Mouse (Mus musculus): ENCODE results near the gene Fgd2. TPM values are rescaled to one million over a fixed set of nuclear protein-coding genes. Genes with fewer than 3 reads are reported as not detected.
A peak's percentile ranks its signal among the peaks of the same experiment; 100 is the strongest.
"Not testable (repeated sequence)": the region's sequence is repeated elsewhere in the genome, so short reads cannot be mapped to it uniquely, and the experiment has no call there.

Gene Fgd2
- polyA plus RNA-seq, 1 experiment from 2014 or later, result 3.2 TPM

DNA sequence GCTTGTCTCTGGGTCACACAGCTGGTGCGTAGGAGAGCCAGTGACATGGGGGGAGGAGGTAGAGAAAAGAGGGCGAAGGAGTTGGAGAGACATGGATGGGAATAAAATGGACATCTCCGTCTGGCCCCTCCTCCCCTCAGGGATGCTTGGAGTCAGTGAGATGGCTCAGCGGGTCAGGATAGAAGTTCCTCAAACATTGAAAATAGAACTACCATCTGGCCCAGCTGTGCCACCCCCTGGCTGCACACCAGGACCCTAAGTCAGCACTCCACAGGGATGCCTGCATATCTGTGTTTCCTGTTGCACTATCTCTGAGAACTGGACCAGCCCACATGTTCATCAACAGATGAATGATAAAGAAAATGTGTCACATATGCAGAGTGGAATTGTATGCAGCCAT lies 19.5 kb downstream of the Fgd2 start:
- H3K4me2 ChIP-seq (replicated peaks), result no peak overlapping the region
- 0 out of 2 replicates have a peak, but pooled peaks cover 5% of the 10 kb centered on the region for H3K27me3 ChIP-seq
- no peak overlapping the region for H3K9ac ChIP-seq (replicated peaks)
- H3K36me3 ChIP-seq, result no peaks in the 10 kb centered on the region
- H3K27ac ChIP-seq, result no peak overlapping the region
- no peaks in the 10 kb centered on the region for H3K9me3 ChIP-seq
- H3K4me1 ChIP-seq (replicated peaks), result no peaks in the 10 kb centered on the region
- 70% methylated on average over 4 of the region's 4 CpGs for WGBS
- no peak for ATAC-seq
- no peak overlapping the region for H3K4me3 ChIP-seq (replicated peaks)

DNA sequence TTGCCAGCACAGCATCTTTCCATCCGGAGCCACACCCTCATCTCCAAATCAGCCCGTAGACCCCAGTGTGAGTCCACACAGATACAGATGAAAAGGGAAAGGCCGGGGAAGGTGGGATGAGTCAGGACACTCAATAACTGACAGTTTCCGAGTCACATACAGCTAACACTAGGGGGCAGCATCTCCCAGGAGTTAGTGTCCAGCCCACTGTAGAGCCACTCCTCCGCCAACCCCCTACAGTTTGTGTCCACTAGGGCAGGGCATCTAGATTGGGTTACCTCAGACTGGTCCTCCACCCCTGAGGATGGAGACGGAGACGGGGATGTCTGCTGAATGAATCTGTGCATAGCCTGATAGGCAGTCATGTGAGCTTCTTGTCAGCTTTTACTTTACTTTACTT lies 20.8 kb downstream of the Fgd2 start:
- no peak overlapping the region for H3K9ac ChIP-seq (replicated peaks)
- H3K27ac ChIP-seq, result no peak overlapping the region
- H3K27me3 ChIP-seq, result 0 out of 2 replicates have a peak, but pooled peaks cover 5% of the 10 kb centered on the region
- ATAC-seq, result peak; percentile 65
- no peaks in the 10 kb centered on the region for H3K36me3 ChIP-seq
- no peak overlapping the region for H3K4me3 ChIP-seq (replicated peaks)
- WGBS, result 32% methylated on average over 7 of the region's 7 CpGs
- no peaks in the 10 kb centered on the region for H3K4me1 ChIP-seq (replicated peaks)
- H3K9me3 ChIP-seq, result no peaks in the 10 kb centered on the region
- H3K4me2 ChIP-seq (replicated peaks), result no peak overlapping the region

DNA sequence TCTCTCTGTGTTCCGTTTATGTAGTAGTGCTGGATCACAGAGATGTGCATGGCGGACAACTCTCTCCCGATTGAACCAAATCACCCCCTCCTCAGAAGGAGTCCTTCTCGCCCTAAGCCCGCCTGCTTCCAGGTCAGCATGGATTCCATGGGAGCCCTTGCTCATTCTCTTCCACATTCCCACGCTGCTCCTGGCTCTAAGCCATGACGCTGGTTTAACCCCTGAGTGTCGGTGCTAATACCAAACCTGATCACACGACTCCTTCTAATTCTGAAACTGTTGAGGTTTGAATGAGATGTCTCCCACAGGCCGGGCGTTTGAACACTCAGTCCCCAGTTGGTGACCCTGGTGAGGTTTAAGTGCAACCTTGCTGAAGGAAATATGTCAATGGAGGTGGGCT lies 21.7 kb downstream of the Fgd2 start:
- Histone ChIP-seq H3K9me3 (no peaks in the 10 kb centered on the region), H3K9ac (replicated peaks) (no peak overlapping the region), H3K36me3 (no peaks in the 10 kb centered on the region), H3K4me2 (replicated peaks) (no peak overlapping the region), H3K4me3 (replicated peaks) (no peak overlapping the region), H3K27me3 (0 out of 2 replicates have a peak, but pooled peaks cover 5% of the 10 kb centered on the region), H3K27ac (no peak overlapping the region), H3K4me1 (replicated peaks) (no peaks in the 10 kb centered on the region)
- 50% methylated on average over 11 of the region's 11 CpGs for WGBS
- ATAC-seq, result no peak

DNA sequence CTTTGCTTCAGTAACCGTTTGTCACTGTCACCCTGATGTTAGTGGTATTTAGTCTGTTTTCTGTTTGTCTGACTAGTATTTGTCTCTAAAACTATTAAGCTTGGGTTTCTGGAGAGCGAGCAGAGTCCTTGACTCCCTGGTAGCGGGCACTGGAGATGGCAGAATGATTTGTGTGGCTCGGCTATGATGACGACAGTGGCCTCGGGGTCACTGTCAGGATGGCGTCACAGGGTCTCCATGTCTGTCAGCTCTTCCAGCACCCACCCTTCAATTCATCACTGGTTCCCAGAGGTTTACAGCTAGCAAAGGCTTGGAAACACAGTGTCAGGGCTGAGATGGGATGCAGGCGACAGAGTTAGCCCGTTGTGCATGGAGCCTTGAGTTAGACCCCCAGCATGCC lies 23.2 kb downstream of the Fgd2 start:
- Histone ChIP-seq H3K9ac (replicated peaks) (no peak overlapping the region), H3K4me1 (replicated peaks) (no peaks in the 10 kb centered on the region), H3K27ac (no peak overlapping the region), H3K27me3 (0 out of 2 replicates have a peak, but pooled peaks cover 5% of the 10 kb centered on the region), H3K36me3 (no peaks in the 10 kb centered on the region), H3K4me2 (replicated peaks) (no peak overlapping the region), H3K4me3 (replicated peaks) (no peak overlapping the region), H3K9me3 (no peaks in the 10 kb centered on the region)
- no peak for ATAC-seq
- 84% methylated on average over 9 of the region's 9 CpGs for WGBS

DNA sequence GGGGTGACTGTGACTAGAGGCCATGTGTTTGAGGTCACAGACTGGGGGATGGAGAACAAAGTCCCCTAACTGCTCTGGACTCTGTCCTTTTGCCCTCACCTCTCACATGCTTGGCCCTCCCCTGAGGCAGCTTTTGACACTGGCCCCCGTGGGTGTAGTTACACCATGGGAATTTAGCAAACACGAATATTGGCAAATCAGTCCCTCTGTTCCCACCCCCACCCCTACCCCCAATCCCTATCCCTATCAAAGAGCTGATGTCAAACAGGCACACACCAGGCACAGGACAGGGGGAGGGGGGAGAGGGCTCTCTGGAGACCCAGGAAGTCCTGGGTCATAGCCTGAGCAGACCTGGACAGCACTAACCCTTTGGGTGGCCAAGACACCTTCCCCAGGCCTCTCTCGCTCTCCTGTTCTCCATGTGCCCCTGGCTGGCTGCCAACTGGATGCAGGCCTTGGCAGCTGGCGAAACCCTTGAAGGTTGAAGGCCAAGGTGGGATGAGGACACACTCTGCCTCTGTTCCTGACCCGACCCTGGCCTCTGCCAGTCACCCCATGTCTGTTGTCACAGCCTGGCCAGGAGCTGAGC lies 24.2 kb downstream of the Fgd2 start:
- Histone ChIP-seq H3K36me3 (no peaks in the 10 kb centered on the region), H3K9ac (replicated peaks) (no peak overlapping the region), H3K4me1 (replicated peaks) (no peaks in the 10 kb centered on the region), H3K4me2 (replicated peaks) (no peak overlapping the region), H3K27ac (no peak overlapping the region), H3K4me3 (replicated peaks) (no peak overlapping the region), H3K9me3 (no peaks in the 10 kb centered on the region), H3K27me3 (0 out of 2 replicates have a peak, but pooled peaks cover 5% of the 10 kb centered on the region)
- ATAC-seq, result no peak
- 59% methylated on average over 5 of the region's 5 CpGs for WGBS

- H3K9me3 ChIP-seq, result no peaks in the 10 kb centered on the region
- no peak overlapping the region for H3K27ac ChIP-seq
- 0 out of 2 replicates have a peak, but pooled peaks cover 5% of the 10 kb centered on the region for H3K27me3 ChIP-seq
- 30% methylated on average over 6 of the region's 6 CpGs for WGBS
- H3K36me3 ChIP-seq, result no peaks in the 10 kb centered on the region
- no peak overlapping the region for H3K4me3 ChIP-seq (replicated peaks)
- H3K4me1 ChIP-seq (replicated peaks), result no peaks in the 10 kb centered on the region
- H3K4me2 ChIP-seq (replicated peaks), result no peak overlapping the region
- no peak for ATAC-seq
- H3K9ac ChIP-seq (replicated peaks), result no peak overlapping the region
Observed at GRCm38 (mm10) chr17:29385746-29386145, 25.0 kb downstream of the Fgd2 start.

DNA sequence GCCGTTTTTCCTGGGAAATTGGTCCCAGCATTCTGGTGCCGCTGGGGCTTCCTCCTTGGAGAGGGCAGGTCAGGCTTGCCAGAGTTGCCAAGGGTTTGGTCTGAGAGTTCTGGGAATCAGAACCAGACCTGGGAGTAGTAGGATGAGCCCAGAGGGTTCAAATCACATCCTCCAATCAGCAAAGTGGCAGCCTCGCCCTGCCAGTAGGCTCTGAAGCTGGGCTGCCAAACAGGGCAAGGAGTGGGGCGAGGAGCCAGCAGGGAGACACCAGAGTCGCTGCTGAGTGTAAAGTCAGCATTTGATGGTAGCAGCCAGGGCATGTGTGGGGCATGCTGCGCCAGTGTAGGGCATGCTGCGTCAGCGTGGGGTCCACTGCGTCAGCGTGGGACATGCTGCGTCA lies 28.3 kb downstream of the Fgd2 start:
- no peaks in the 10 kb centered on the region for H3K4me1 ChIP-seq (replicated peaks)
- no peaks in the 10 kb centered on the region for H3K27me3 ChIP-seq
- no peak overlapping the region for H3K4me3 ChIP-seq (replicated peaks)
- no peak overlapping the region for H3K9ac ChIP-seq (replicated peaks)
- no peak for ATAC-seq
- H3K27ac ChIP-seq, result no peak overlapping the region
- H3K4me2 ChIP-seq (replicated peaks), result no peak overlapping the region
- no peaks in the 10 kb centered on the region for H3K9me3 ChIP-seq
- H3K36me3 ChIP-seq, result no peaks in the 10 kb centered on the region
- WGBS, result 85% methylated on average over 11 of the region's 11 CpGs

DNA sequence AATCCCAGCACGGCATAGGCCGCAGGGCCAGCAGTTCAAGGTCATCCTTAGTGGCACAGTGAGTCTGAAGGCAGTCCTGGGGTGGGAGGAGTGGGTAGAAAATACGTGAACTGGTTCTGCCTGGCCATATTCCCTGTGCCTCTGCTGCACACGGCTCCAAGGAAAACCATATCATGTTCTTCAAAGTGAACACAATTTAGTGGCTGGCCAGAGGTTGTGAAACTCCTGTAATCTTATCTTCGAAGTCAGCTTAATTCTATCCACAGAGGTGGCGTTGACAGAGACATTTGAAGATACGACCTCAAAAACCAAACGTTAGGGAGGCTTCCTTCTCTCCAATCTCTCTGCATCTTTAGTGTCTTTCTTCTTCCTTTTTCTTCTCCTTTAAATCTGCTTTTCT lies 30.6 kb downstream of the Fgd2 start:
- Histone ChIP-seq H3K4me1 (replicated peaks) (no peaks in the 10 kb centered on the region), H3K27ac (no peak overlapping the region), H3K9ac (replicated peaks) (no peak overlapping the region), H3K4me2 (replicated peaks) (no peak overlapping the region), H3K27me3 (peaks cover 14% of the 10 kb centered on the region), H3K4me3 (replicated peaks) (no peak overlapping the region), H3K9me3 (no peaks in the 10 kb centered on the region), H3K36me3 (no peaks in the 10 kb centered on the region)
- ATAC-seq, result no peak
- 90% methylated on average over 8 of the region's 8 CpGs for whole genome bisulfite sequencing

DNA sequence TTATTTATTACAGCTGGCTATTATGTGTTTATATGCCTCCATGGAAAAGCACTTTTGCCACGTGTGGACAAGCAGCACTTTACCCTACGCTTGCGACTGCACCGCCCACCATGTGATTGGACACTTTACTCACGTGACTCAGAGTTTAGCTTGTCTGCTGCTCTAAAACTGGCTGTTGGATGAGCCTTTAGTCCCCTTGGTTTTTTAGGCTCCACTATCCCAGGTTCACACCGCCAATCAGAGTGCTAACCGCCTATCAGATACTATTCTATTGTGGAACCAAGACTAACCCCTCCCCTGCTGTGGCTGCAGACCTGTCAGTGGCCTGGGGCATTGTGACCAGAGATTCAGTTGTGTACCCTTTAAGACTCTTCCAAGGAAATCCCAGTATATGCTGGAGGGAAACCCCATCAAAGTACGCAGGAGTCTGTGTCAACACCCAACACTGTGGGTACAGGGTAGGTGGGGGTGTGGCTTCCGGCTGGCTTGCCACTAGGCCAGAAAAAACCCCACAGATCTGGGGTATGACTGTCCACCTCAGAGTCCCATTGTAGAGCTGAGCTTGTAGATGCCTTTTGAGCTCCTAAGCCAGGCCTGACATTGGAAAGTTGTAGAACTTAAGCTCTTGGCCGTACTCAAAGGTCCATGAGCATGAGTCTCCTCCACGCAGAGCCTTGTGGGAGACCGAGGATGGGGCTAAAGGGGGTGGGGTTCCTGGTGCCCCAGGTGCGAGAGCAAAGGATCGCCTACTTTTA lies 32.8 kb downstream of the Fgd2 start:
- ATAC-seq, result no peak
- WGBS, result 65% methylated on average over 14 of the region's 14 CpGs

DNA sequence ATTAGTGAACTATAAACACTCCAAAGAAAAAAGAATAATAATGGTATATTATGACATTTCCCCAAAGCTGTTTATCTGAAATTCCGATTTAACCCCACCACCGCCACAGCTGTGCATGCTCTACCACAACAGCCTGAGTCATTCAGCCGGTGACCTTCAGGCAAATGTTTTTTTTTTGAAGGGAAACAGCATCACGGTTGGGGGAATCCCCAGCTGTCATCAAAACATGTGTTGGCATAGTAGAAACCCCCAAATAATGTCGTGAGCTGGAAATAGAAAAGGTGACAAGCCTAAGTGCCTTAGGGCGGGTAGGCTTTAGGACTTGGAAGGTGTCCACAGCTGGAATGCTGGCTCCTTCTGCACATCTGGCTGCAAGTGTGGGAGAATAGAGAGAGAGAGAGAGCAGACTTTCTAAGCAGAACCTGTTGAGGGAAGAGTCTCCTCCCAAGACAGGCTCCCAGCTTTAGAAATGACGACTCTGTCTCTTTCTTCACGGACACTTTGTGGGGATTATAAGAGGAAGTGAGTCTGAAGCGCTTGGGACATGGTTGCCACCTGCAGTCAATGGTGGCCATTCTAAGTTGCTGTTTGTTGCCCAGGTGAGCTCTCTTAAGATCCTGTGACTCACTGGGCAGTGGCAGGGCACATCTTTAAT lies 33.5 kb downstream of the Fgd2 start:
- 72% methylated on average over 9 of the region's 9 CpGs for WGBS
- Histone ChIP-seq H3K27ac (no peak overlapping the region), H3K4me2 (replicated peaks) (no peak overlapping the region), H3K4me3 (replicated peaks) (no peak overlapping the region), H3K27me3 (peaks cover 24% of the 10 kb centered on the region), H3K36me3 (no peaks in the 10 kb centered on the region), H3K4me1 (replicated peaks) (peaks cover 23% of the 10 kb centered on the region), H3K9ac (replicated peaks) (no peak overlapping the region), H3K9me3 (no peaks in the 10 kb centered on the region)
- no peak for ATAC-seq

More for the DNA sequence above, 32.8 kb downstream of the Fgd2 start:
- H3K27ac ChIP-seq, result no peak overlapping the region
- H3K9me3 ChIP-seq, result no peaks in the 10 kb centered on the region
- no peak overlapping the region for H3K4me2 ChIP-seq (replicated peaks)
- no peak overlapping the region for H3K9ac ChIP-seq (replicated peaks)
- H3K36me3 ChIP-seq, result no peaks in the 10 kb centered on the region
- H3K4me3 ChIP-seq (replicated peaks), result no peak overlapping the region
- H3K4me1 ChIP-seq (replicated peaks), result peaks cover 16% of the 10 kb centered on the region
- peaks cover 17% of the 10 kb centered on the region for H3K27me3 ChIP-seq

DNA sequence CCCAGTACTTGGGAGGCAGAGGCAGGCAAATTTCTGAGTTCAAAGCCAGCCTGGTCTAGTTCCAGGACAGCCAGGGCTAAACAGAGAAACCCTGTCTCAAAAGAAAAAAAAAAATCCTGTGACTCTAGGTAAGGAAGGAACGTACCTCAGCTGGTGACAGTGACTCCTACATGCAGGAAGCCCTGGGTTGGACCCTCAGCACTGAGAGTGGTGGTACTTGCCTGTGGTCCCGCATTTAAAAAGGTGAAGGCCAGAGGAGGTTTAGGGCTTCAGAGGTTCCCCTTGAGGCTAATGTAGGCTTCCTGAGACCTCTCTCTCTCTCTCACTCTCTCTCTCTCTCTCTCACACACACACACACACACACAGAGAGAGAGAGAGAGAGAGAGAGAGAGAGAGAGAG lies 34.0 kb downstream of the Fgd2 start:
- not testable (repeated sequence) for ATAC-seq; H3K4me2 ChIP-seq (replicated peaks); H3K9ac ChIP-seq (replicated peaks); H3K36me3 ChIP-seq; H3K27ac ChIP-seq; H3K9me3 ChIP-seq; H3K4me3 ChIP-seq (replicated peaks)
- Histone ChIP-seq H3K4me1 (replicated peaks) (peaks cover 24% of the 10 kb centered on the region), H3K27me3 (peaks cover 25% of the 10 kb centered on the region)
- 71% methylated on average over 2 of the region's 2 CpGs for WGBS

DNA sequence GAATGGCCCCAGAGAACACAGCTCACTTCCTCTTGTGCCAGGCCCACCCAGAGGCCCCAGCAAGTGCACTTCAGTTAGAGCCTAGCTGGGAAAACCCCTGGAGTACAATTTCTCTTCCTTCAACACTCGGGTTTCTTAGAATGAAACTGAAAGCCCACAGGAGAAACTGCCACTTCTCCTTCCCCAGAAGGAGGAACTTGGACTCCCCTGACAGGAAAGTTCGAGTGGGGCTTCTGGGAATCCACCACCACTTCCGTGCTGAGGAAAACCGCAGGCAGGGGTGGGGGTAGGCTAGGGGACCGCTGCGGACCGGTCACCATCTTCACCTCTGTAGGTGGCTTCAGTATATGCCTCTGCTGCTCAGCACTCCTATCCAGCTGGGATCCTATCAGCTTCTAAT lies 34.7 kb downstream of the Fgd2 start:
- ATAC-seq, result no peak
- WGBS, result 78% methylated on average over 7 of the region's 7 CpGs
- no peak overlapping the region for H3K9ac ChIP-seq (replicated peaks)
- H3K4me3 ChIP-seq (replicated peaks), result no peak overlapping the region
- peaks cover 24% of the 10 kb centered on the region for H3K4me1 ChIP-seq (replicated peaks)
- H3K4me2 ChIP-seq (replicated peaks), result no peak overlapping the region
- peaks cover 25% of the 10 kb centered on the region for H3K27me3 ChIP-seq
- H3K27ac ChIP-seq, result no peak overlapping the region
- no peaks in the 10 kb centered on the region for H3K9me3 ChIP-seq
- H3K36me3 ChIP-seq, result no peaks in the 10 kb centered on the region
